Mouse (Mus musculus) intestine, embryonic 14.5 days (tissue): ENCODE measurements around the gene Ppp2r3a. TPM values are rescaled to one million over a fixed set of nuclear protein-coding genes. Genes with fewer than 3 reads are reported as not detected.

Experiments
- ATAC-seq: fragments of 200-750 bp; cut with Nextera tagmentation; replicated peaks from 2 replicates; pipeline ENCODE4 v1.8.0; 2017; ENCODE audit warnings: low read depth, moderate number of reproducible peaks, moderate TSS enrichment, moderate library complexity; ENCODE audit not compliant: low FRiP score, low TSS enrichment
- DNase-seq: peaks from one replicate; pipeline ENCODE4 v3.0.0-alpha.2; 2018; ENCODE audit warnings: low spot score
- H3K27ac ChIP-seq: fragments of 300-500 bp; sonication (generic); 2 replicates; pipeline ENCODE4 v1.5.1; 2014; ENCODE audit warnings: low read depth, mild to moderate bottlenecking, control low read depth
- H3K27me3 ChIP-seq: fragments of 300-500 bp; sonication (generic); replicated peaks from 2 replicates; pipeline ENCODE4 v1.6.1; 2014; ENCODE audit warnings: low read length, control low read depth; ENCODE audit not compliant: control insufficient read depth, insufficient read depth
- H3K36me3 ChIP-seq: fragments of 300-500 bp; sonication (generic); 2 replicates; pipeline ENCODE4 v1.6.1; 2014; ENCODE audit warnings: low read length, control low read depth; ENCODE audit not compliant: control insufficient read depth, insufficient read depth
- H3K4me1 ChIP-seq: fragments of 300-500 bp; sonication (generic); replicated peaks from 2 replicates; pipeline ENCODE4 v1.6.1; 2014; ENCODE audit warnings: low read length, control low read depth, mixed read lengths; ENCODE audit not compliant: control insufficient read depth, insufficient read depth
- H3K4me2 ChIP-seq: fragments of 300-500 bp; sonication (generic); 2 replicates; pipeline ENCODE4 v1.6.1; 2014; ENCODE audit warnings: low read length
- H3K4me3 ChIP-seq: fragments of 300-500 bp; sonication (generic); 2 replicates; pipeline ENCODE4 v1.5.1; 2014; ENCODE audit warnings: low read depth, low read length, control low read depth, mixed read lengths
- H3K9ac ChIP-seq: fragments of 300-500 bp; sonication (generic); 2 replicates; pipeline ENCODE4 v1.6.1; 2014; ENCODE audit warnings: mild to moderate bottlenecking, low read length
- H3K9me3 ChIP-seq: fragments of 300-500 bp; sonication (generic); 2 replicates; pipeline ENCODE4 v1.6.1; 2016; ENCODE audit warnings: low read length, control low read depth; ENCODE audit not compliant: control insufficient read depth
- WGBS: fragments of 180-500 bp; shearing (Covaris S2); extraction: QIAGEN DNeasy Blood & Tissue Kit; methylation state at CpG from one replicate; pipeline ENCODE4 v1.1.7; 2014; 5-methylcytosine and 5-hydroxymethylcytosine counted together
- polyA plus RNA-seq: library from polyadenylated mRNA; unstranded; fragments of >200 nt; fragmentation: Nextera tagmentation; extraction: Ambion mirVana; gene quantifications from 2 replicates; pipeline ENCODE4 v1.2.1, GENCODE M21; 2014

Gene Ppp2r3a
- polyA plus RNA-seq, 1 experiment from 2014 or later: 14.1 TPM

DNA sequence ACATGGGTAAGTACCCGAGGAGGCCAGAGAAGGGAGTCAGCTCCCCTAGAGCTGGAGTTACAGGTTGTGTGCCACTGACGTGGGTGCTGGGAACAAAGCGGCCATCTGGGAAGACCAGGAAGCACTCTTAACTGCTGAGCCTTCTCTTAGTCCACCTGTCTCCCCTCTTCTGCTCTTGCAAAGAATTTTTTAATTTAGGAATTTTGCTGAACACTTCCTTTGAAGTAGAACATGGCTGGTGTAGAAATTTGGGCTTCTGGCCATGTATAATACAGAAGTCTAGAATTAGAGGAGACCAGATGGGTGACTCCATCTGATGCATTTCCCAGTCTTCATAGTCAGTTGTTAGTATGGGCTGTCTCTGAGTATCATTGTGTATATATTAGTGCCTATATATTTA lies 167.9 kb downstream of the Ppp2r3a start:
- Histone ChIP-seq H3K9me3 (no peaks in the 10 kb centered on the region), H3K27ac (no peak overlapping the region), H3K36me3 (0 out of 2 replicates have a peak, but pooled peaks cover 3% of the 10 kb centered on the region), H3K4me2 (no peak overlapping the region), H3K4me3 (no peak overlapping the region), H3K9ac (no peak overlapping the region), H3K4me1 (peaks cover 10% of the 10 kb centered on the region), H3K27me3 (no peaks in the 10 kb centered on the region)
- DNase-seq (peak; percentile 15), ATAC-seq (no peak)
- WGBS: 92% methylated on average over 3 of the region's 3 CpGs

GRCm38 (mm10) chr9:101080046-101080685 lies 171.4 kb downstream of the Ppp2r3a start:
- H3K27ac ChIP-seq: no peak overlapping the region
- H3K36me3 ChIP-seq: 0 out of 2 replicates have a peak, but pooled peaks cover 3% of the 10 kb centered on the region
- no peak overlapping the region for H3K4me2 ChIP-seq
- H3K27me3 ChIP-seq: no peaks in the 10 kb centered on the region
- no peaks in the 10 kb centered on the region for H3K9me3 ChIP-seq
- no peak overlapping the region for H3K4me3 ChIP-seq
- ATAC-seq (no peak), DNase-seq (peak; percentile 28)
- peaks cover 25% of the 10 kb centered on the region for H3K4me1 ChIP-seq
- H3K9ac ChIP-seq: no peak overlapping the region
- WGBS: 59% methylated on average over 3 of the region's 3 CpGs

- Histone ChIP-seq H3K4me2 (peak overlapping the region; percentile 62), H3K36me3 (0 out of 2 replicates have a peak, but pooled peaks cover 2% of the 10 kb centered on the region), H3K4me1 (peaks cover 25% of the 10 kb centered on the region), H3K4me3 (peak overlapping the region; percentile 23), H3K27ac (no peak overlapping the region), H3K9me3 (no peaks in the 10 kb centered on the region), H3K27me3 (no peaks in the 10 kb centered on the region), H3K9ac (no peak overlapping the region)
- WGBS: 81% methylated on average over 4 of the region's 4 CpGs
- ATAC-seq: no peak
- DNase-seq: no peak
These were observed 173.0 kb downstream of the Ppp2r3a start for GRCm38 (mm10) chr9:101078579-101078978.

GRCm38 (mm10) chr9:101077486-101077885 lies 174.1 kb downstream of the Ppp2r3a start:
- H3K9me3 ChIP-seq: no peaks in the 10 kb centered on the region
- peak overlapping the region; percentile 99 for H3K4me3 ChIP-seq
- peaks cover 27% of the 10 kb centered on the region for H3K4me1 ChIP-seq
- no peak overlapping the region for H3K27ac ChIP-seq
- no peaks in the 10 kb centered on the region for H3K27me3 ChIP-seq
- H3K9ac ChIP-seq: peak overlapping the region; percentile 98
- H3K4me2 ChIP-seq: peak overlapping the region; percentile 62
- DNase-seq: peak; percentile 7
- no peak for ATAC-seq
- no peaks in the 10 kb centered on the region for H3K36me3 ChIP-seq

GRCm38 (mm10) chr9:101076095-101076875 lies 175.3 kb downstream of the Ppp2r3a start:
- Histone ChIP-seq H3K4me2 (peak overlapping the region; percentile 62), H3K9ac (peak overlapping the region; percentile 98), H3K36me3 (no peaks in the 10 kb centered on the region), H3K4me3 (peak overlapping the region; percentile 99), H3K27ac (no peak overlapping the region), H3K4me1 (peaks cover 28% of the 10 kb centered on the region), H3K27me3 (no peaks in the 10 kb centered on the region), H3K9me3 (no peaks in the 10 kb centered on the region)
- WGBS: under 1% methylated on average over 18 of the region's 18 CpGs
- DNase-seq: peak; percentile 64
- ATAC-seq: no peak

DNA sequence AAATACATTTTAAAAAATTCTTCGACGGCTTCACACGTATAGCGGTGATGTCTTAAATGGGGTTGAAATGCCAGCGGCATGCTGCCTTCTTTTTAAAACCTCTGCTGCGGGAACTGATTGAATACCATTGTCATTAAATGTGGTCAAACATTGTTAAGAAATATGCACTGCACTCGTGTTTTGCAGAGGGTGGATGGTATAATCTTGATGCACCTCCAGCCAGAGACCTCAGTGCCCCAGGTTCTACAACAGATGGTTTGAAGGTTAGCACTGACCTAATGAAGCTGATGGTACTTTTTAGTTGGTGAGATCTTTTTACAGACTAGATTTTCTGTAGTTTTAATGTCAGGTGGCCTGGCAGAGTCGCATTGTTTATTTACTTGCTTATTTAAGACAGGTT lies 175.9 kb downstream of the Ppp2r3a start:
- H3K9ac ChIP-seq: peak overlapping the region; percentile 98
- H3K27ac ChIP-seq: no peak overlapping the region
- no peaks in the 10 kb centered on the region for H3K36me3 ChIP-seq
- peak overlapping the region; percentile 62 for H3K4me2 ChIP-seq
- DNase-seq (no peak), ATAC-seq (no peak)
- H3K9me3 ChIP-seq: no peaks in the 10 kb centered on the region
- H3K27me3 ChIP-seq: no peaks in the 10 kb centered on the region
- under 1% methylated on average over 8 of the region's 8 CpGs for WGBS
- H3K4me3 ChIP-seq: peak overlapping the region; percentile 99
- H3K4me1 ChIP-seq: peaks cover 28% of the 10 kb centered on the region

DNA sequence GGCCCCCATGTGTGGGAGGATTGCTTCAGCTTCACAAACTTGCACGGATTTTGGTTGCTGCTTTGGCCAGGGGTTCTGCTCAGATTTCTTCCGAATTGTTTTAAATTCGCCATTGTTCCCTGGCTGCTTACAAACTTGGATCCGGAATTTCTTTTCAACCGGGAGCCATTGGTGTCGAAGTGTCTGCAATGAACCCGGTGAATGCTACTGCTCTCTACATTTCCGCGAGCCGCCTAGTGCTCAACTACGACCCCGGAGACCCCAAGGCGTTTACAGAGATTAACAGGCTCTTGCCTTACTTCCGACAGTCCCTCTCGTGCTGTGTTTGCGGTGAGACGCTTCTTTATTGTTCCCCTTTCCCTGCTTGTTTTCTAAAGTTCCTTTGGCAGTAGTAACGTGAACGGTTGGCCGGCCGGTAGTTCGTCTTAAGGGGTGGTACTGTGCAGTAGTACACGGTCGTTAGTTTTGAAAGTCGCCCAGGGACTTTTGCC lies 176.5 kb downstream of the Ppp2r3a start:
- ATAC-seq: no peak
- Histone ChIP-seq H3K4me1 (peaks cover 28% of the 10 kb centered on the region), H3K4me2 (peak overlapping the region; percentile 62), H3K36me3 (no peaks in the 10 kb centered on the region), H3K9me3 (no peaks in the 10 kb centered on the region), H3K27ac (peak overlapping the region; percentile 99), H3K9ac (peak overlapping the region; percentile 98), H3K27me3 (no peaks in the 10 kb centered on the region), H3K4me3 (peak overlapping the region; percentile 99)
- WGBS: under 1% methylated on average over 25 of the region's 25 CpGs
- DNase-seq: no peak

GRCm38 (mm10) chr9:101074332-101075021 lies 177.1 kb downstream of the Ppp2r3a start:
- Histone ChIP-seq H3K9ac (peak overlapping the region; percentile 98), H3K4me3 (peak overlapping the region; percentile 99), H3K9me3 (0 out of 2 replicates have a peak, but pooled peaks cover 2% of the 10 kb centered on the region), H3K4me2 (peak overlapping the region; percentile 62), H3K4me1 (peaks cover 25% of the 10 kb centered on the region), H3K27me3 (no peaks in the 10 kb centered on the region), H3K27ac (peak overlapping the region; percentile 99), H3K36me3 (no peaks in the 10 kb centered on the region)
- peak; percentile 80 for ATAC-seq
- peak; percentile 91 for DNase-seq
- WGBS: under 1% methylated on average over 94 of the region's 100 CpGs
